Mouse (Mus musculus) hindbrain, embryonic 14.5 days (tissue): ENCODE measurements around the gene Abhd6. TPM values are rescaled to one million over a fixed set of nuclear protein-coding genes. Genes with fewer than 3 reads are reported as not detected.

ENCODE experiments used
- ATAC-seq: fragments of 200-750 bp; cut with Nextera tagmentation; 2 replicates; pipeline ENCODE4 v1.8.0; 2017; ENCODE audit warnings: moderate number of reproducible peaks, mild to moderate bottlenecking, moderate TSS enrichment, moderate library complexity; ENCODE audit not compliant: low FRiP score
- DNase-seq: peaks from one replicate; pipeline ENCODE4 v3.0.0-alpha.2; 2015; ENCODE audit warnings: low spot score
- H3K27ac ChIP-seq: fragments of 300-500 bp; sonication (generic); 2 replicates; pipeline ENCODE4 v1.5.1; 2014; ENCODE audit warnings: mild to moderate bottlenecking, moderate library complexity
- H3K27me3 ChIP-seq: fragments of 300-500 bp; sonication (generic); 2 replicates; pipeline ENCODE4 v1.6.1; 2014; ENCODE audit warnings: mild to moderate bottlenecking, low read length, mixed read lengths; ENCODE audit not compliant: control insufficient read depth, insufficient read depth
- H3K36me3 ChIP-seq: fragments of 300-500 bp; sonication (generic); replicated peaks from 2 replicates; pipeline ENCODE4 v1.6.1; 2014; ENCODE audit not compliant: control insufficient read depth, insufficient read depth
- H3K4me1 ChIP-seq: fragments of 300-500 bp; sonication (generic); replicated peaks from 2 replicates; pipeline ENCODE4 v1.6.1; 2014; ENCODE audit warnings: antibody characterized with exemption, low read length, mixed read lengths; ENCODE audit not compliant: control insufficient read depth, insufficient read depth
- H3K4me2 ChIP-seq: fragments of 300-500 bp; sonication (generic); replicated peaks from 2 replicates; pipeline ENCODE4 v1.6.1; 2014; ENCODE audit warnings: mild to moderate bottlenecking, moderate library complexity
- H3K4me3 ChIP-seq: fragments of 300-500 bp; sonication (generic); replicated peaks from 2 replicates; pipeline ENCODE4 v1.5.1; 2014; ENCODE audit warnings: mild to moderate bottlenecking, low read length
- H3K9ac ChIP-seq: fragments of 300-500 bp; sonication (generic); 2 replicates; pipeline ENCODE4 v1.6.1; 2014
- H3K9me3 ChIP-seq: fragments of 300-500 bp; sonication (generic); 2 replicates; pipeline ENCODE4 v1.6.1; 2016; ENCODE audit warnings: low read length; ENCODE audit not compliant: control insufficient read depth
- WGBS: fragments of 180-500 bp; shearing (Covaris S2); extraction: QIAGEN DNeasy Blood & Tissue Kit; methylation state at CpG from one replicate; pipeline ENCODE4 v1.1.7; 2014; 5-methylcytosine and 5-hydroxymethylcytosine counted together
- polyA plus RNA-seq: library from polyadenylated mRNA; unstranded; fragments of >200 nt; fragmentation: Nextera tagmentation; extraction: Ambion mirVana; gene quantifications from 2 replicates; pipeline ENCODE4 v1.2.1, GENCODE M21; 2014

Gene Abhd6
- polyA plus RNA-seq, 1 experiment from 2014 or later, result 35.7 TPM

GRCm38 (mm10) chr14:8092573-8092972 is 89.9 kb downstream of the Abhd6 start:
- H3K4me2 ChIP-seq, result no peak overlapping the region
- H3K4me3 ChIP-seq, result no peak overlapping the region
- WGBS, result 87% methylated on average over 2 of the region's 2 CpGs
- DNase-seq (peak; percentile 85), ATAC-seq (peak; percentile 55; the same call in 1 of the 2 replicates)
- H3K9me3 ChIP-seq, result no peaks in the 10 kb centered on the region
- peaks cover 2% of the 10 kb centered on the region; the same call in 1 of the 2 replicates for H3K4me1 ChIP-seq
- no peak overlapping the region for H3K27ac ChIP-seq
- H3K36me3 ChIP-seq, result peaks cover 41% of the 10 kb centered on the region
- no peak overlapping the region for H3K9ac ChIP-seq
- H3K27me3 ChIP-seq, result no peaks in the 10 kb centered on the region

GRCm38 (mm10) chr14:8093427-8093826 is 90.7 kb downstream of the Abhd6 start:
- Histone ChIP-seq H3K4me1 (peaks cover 5% of the 10 kb centered on the region; the same call in 1 of the 2 replicates), H3K9me3 (no peaks in the 10 kb centered on the region), H3K27me3 (no peaks in the 10 kb centered on the region), H3K9ac (no peak overlapping the region), H3K4me3 (no peak overlapping the region), H3K4me2 (no peak overlapping the region), H3K27ac (no peak overlapping the region), H3K36me3 (peaks cover 35% of the 10 kb centered on the region)
- DNase-seq, result no peak
- ATAC-seq, result no peak
- WGBS, result 40% methylated on average over 5 of the region's 5 CpGs

DNA sequence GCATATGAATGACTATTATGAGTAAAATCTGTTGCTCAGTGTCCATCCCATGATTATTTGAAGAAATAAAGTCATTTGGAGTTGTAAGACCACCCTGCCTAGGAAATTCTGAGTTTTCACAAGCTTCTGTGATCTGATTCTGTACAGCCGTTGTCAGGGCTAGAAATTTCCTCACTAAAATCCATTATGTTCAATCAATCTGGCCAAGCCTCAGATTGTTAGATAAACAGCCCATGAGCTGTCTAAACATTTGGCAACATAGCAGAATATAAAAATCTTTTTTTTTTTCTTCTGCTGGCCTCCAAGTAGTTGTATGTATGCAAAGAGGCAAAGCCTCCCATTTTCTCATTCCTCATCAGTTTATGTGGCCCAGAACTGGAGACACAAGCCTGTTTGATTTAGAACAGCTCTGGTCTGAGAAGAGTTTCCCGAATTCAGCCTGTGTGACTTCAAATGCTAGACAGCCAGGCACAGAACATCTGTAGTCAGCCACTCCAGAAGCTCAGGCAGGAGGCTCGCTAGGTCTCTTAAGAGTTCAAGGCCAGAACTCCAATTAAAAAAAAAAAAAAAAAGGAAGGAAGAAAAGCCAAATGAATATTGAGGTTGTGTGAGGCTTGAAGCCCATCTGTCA is 92.3 kb downstream of the Abhd6 start:
- H3K27me3 ChIP-seq, result no peaks in the 10 kb centered on the region
- H3K4me3 ChIP-seq, result no peak overlapping the region
- H3K27ac ChIP-seq, result no peak overlapping the region
- H3K4me2 ChIP-seq, result no peak overlapping the region
- peaks cover 17% of the 10 kb centered on the region for H3K4me1 ChIP-seq
- H3K36me3 ChIP-seq, result peaks cover 19% of the 10 kb centered on the region
- 82% methylated on average over 3 of the region's 3 CpGs for WGBS
- DNase-seq (no peak), ATAC-seq (no peak)
- no peak overlapping the region for H3K9ac ChIP-seq
- H3K9me3 ChIP-seq, result no peaks in the 10 kb centered on the region

DNA sequence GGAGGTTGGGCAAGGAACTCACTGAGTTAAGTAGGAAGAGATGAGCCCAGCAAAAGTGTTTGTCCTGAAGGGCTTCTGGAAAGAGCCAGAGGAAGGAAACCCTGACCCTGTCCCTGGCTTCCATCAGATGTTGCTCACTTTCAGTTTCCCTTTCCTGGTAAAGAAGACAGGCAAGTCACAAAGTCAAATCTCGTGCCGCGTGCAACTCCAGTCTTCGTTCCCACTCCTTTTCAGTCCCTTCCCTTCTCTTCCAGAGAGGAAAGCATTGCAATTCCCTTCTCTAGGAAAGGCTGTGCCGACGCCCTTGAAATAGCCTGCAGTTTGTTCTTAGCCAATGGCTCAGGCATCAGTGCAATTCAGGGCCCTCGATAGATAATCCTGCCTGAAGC is 92.9 kb downstream of the Abhd6 start:
- WGBS, result 75% methylated on average over 7 of the region's 7 CpGs
- Histone ChIP-seq H3K36me3 (peaks cover 14% of the 10 kb centered on the region; the same call in 1 of the 2 replicates), H3K4me1 (peaks cover 19% of the 10 kb centered on the region), H3K4me3 (no peak overlapping the region), H3K27ac (no peak overlapping the region), H3K9ac (no peak overlapping the region), H3K9me3 (no peaks in the 10 kb centered on the region), H3K4me2 (no peak overlapping the region), H3K27me3 (no peaks in the 10 kb centered on the region)
- ATAC-seq (no peak), DNase-seq (no peak)

GRCm38 (mm10) chr14:8097978-8098686 is 95.4 kb downstream of the Abhd6 start, which contains the start of gene Pxk:
Gene Pxk, plus strand, starts transcription at chr14:8098211.
- under 1% methylated on average over 62 of the region's 89 CpGs for WGBS
- no peaks in the 10 kb centered on the region for H3K36me3 ChIP-seq
- H3K4me2 ChIP-seq, result peak within 1 kb of the TSS; percentile 79
- H3K9me3 ChIP-seq, result no peaks in the 10 kb centered on the region
- H3K27ac ChIP-seq, result peak within 1 kb of the TSS; percentile 77
- peak within 1 kb of the TSS; percentile 91 for H3K4me3 ChIP-seq
- DNase-seq, result peak; percentile 90
- peak within 1 kb of the TSS; percentile 92 for H3K9ac ChIP-seq
- ATAC-seq, result peak; percentile 93
- peaks cover 25% of the 10 kb centered on the region for H3K4me1 ChIP-seq
- H3K27me3 ChIP-seq, result no peaks in the 10 kb centered on the region

DNA sequence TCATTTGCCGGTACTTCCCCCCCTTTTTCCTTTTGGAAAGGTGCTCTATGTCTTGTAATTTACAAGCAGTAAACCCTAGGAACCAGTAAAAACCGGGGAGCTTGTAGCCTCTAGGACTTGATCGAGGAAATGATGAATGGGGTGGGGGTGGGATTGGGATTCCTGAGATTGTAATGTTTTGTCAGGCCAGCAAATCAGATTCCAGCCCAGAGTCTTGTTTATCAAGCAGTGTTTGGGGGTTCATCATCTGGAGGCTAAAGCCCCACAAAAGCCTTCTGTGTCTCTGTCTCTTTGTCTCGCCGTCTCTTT is 95.9 kb downstream of the Abhd6 start:
- Histone ChIP-seq H3K27me3 (no peaks in the 10 kb centered on the region), H3K27ac (peak overlapping the region; percentile 77), H3K36me3 (no peaks in the 10 kb centered on the region), H3K9ac (peak overlapping the region; percentile 92), H3K9me3 (no peaks in the 10 kb centered on the region), H3K4me3 (peak overlapping the region; percentile 91), H3K4me1 (peaks cover 30% of the 10 kb centered on the region), H3K4me2 (peak overlapping the region; percentile 79)
- 0% methylated on average over 5 of the region's 5 CpGs for WGBS
- no peak for DNase-seq
- peak; percentile 13; the same call in 1 of the 2 replicates for ATAC-seq

- H3K9ac ChIP-seq, result peak overlapping the region; percentile 92
- 70% methylated on average over 10 of the region's 10 CpGs for WGBS
- no peak for ATAC-seq
Observed at GRCm38 (mm10) chr14:8099561-8100021, 96.9 kb downstream of the Abhd6 start.

GRCm38 (mm10) chr14:8101886-8102285 is 99.2 kb downstream of the Abhd6 start:
- ATAC-seq (no peak), DNase-seq (no peak)
- Histone ChIP-seq H3K9ac (no peak overlapping the region), H3K9me3 (no peaks in the 10 kb centered on the region), H3K4me1 (peaks cover 34% of the 10 kb centered on the region), H3K27ac (no peak overlapping the region), H3K4me3 (no peak overlapping the region), H3K36me3 (0 out of 2 replicates have a peak, but pooled peaks cover 2% of the 10 kb centered on the region), H3K4me2 (no peak overlapping the region), H3K27me3 (no peaks in the 10 kb centered on the region)
- 80% methylated on average over 8 of the region's 8 CpGs for whole genome bisulfite sequencing

More at GRCm38 (mm10) chr14:8099561-8100021, 96.9 kb downstream of the Abhd6 start:
- DNase-seq, result no peak
- no peak overlapping the region for H3K27ac ChIP-seq
- no peaks in the 10 kb centered on the region for H3K9me3 ChIP-seq
- no peaks in the 10 kb centered on the region for H3K27me3 ChIP-seq
- peaks cover 34% of the 10 kb centered on the region for H3K4me1 ChIP-seq
- H3K4me3 ChIP-seq, result peak overlapping the region; percentile 91
- H3K36me3 ChIP-seq, result no peaks in the 10 kb centered on the region
- H3K4me2 ChIP-seq, result peak overlapping the region; percentile 79

DNA sequence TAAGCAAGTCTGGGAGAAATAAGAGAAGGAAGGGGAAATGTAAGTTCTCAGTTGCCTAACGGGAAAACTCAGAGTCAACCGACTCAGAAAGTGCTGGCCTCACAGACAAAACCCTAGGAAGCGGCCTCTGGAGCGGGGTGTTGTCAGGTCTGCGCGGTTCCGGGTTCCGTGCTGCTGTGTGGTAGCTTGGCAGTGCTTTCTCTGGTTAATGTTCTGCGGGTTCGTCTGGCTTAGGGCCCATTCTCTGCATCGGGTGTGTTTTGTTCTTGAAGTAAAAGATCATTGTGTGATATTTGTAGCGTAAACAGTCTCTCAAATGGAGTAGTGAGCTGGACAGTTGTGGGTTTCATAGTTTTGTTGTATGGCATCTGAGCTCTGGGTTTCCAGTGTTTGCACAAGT is 100.0 kb downstream of the Abhd6 start:
- no peak overlapping the region for H3K9ac ChIP-seq
- H3K4me1 ChIP-seq, result peaks cover 31% of the 10 kb centered on the region
- H3K4me2 ChIP-seq, result no peak overlapping the region
- DNase-seq (no peak), ATAC-seq (no peak)
- H3K36me3 ChIP-seq, result 0 out of 2 replicates have a peak, but pooled peaks cover 6% of the 10 kb centered on the region
- WGBS, result 70% methylated on average over 12 of the region's 12 CpGs
- H3K27ac ChIP-seq, result no peak overlapping the region
- no peak overlapping the region for H3K4me3 ChIP-seq
- H3K9me3 ChIP-seq, result no peaks in the 10 kb centered on the region
- no peaks in the 10 kb centered on the region for H3K27me3 ChIP-seq
